Mouse (Mus musculus) splenic B cell, adult 2 months (primary cell): ENCODE data around the gene Rnpep.
"Not testable (repeated sequence)": the region's sequence is repeated elsewhere in the genome, so short reads cannot be mapped to it uniquely, and the experiment has no call there.

Experiments
- DNase-seq: peaks from one replicate; pipeline ENCODE4 v3.0.0-alpha.2; 2011; ENCODE audit warnings: low read depth, low spot score
- H3K27me3 ChIP-seq: 2 replicates; pipeline ENCODE4 v1.6.1; 2012; ENCODE audit warnings: mild to moderate bottlenecking, low read length, moderate library complexity, mixed read lengths; ENCODE audit not compliant: control insufficient read depth, poor library complexity, insufficient read depth, severe bottlenecking
- H3K36me3 ChIP-seq: 2 replicates; pipeline ENCODE4 v1.6.1; 2012; ENCODE audit warnings: mild to moderate bottlenecking, low read length, moderate library complexity, mixed read lengths; ENCODE audit not compliant: control insufficient read depth, poor library complexity, insufficient read depth, severe bottlenecking

The Rnpep gene

GRCm38 (mm10) chr1:135237131-135237851 lies 46.6 kb downstream of the Rnpep start:
- DNase-seq, result no peak
- H3K27me3 ChIP-seq, result no peaks in the 10 kb centered on the region
- H3K36me3 ChIP-seq, result no peaks in the 10 kb centered on the region

- no peak for DNase-seq
- Histone ChIP-seq H3K36me3 (no peaks in the 10 kb centered on the region), H3K27me3 (no peaks in the 10 kb centered on the region)
These were observed 49.1 kb downstream of the Rnpep start for GRCm38 (mm10) chr1:135234771-135235170.

- no peak for DNase-seq
- H3K27me3 ChIP-seq, result no peaks in the 10 kb centered on the region
- no peaks in the 10 kb centered on the region for H3K36me3 ChIP-seq
These were observed 49.9 kb downstream of the Rnpep start for GRCm38 (mm10) chr1:135233961-135234360.

GRCm38 (mm10) chr1:135231878-135232277 lies 52.0 kb downstream of the Rnpep start:
- H3K36me3 ChIP-seq, H3K27me3 ChIP-seq, DNase-seq: not testable (repeated sequence)

GRCm38 (mm10) chr1:135227339-135227950 lies 56.4 kb downstream of the Rnpep start:
- Histone ChIP-seq H3K27me3 (no peaks in the 10 kb centered on the region), H3K36me3 (no peaks in the 10 kb centered on the region)
- DNase-seq, result no peak

GRCm38 (mm10) chr1:135224981-135225604 lies 58.8 kb downstream of the Rnpep start:
- Histone ChIP-seq H3K36me3 (no peaks in the 10 kb centered on the region), H3K27me3 (no peaks in the 10 kb centered on the region)
- DNase-seq, result no peak

GRCm38 (mm10) chr1:135224147-135224546 lies 59.7 kb downstream of the Rnpep start:
- H3K27me3 ChIP-seq, result no peaks in the 10 kb centered on the region
- no peaks in the 10 kb centered on the region for H3K36me3 ChIP-seq
- DNase-seq, result peak; percentile 8

- Histone ChIP-seq H3K36me3 (no peaks in the 10 kb centered on the region), H3K27me3 (no peaks in the 10 kb centered on the region)
- no peak for DNase-seq
These were observed 66.2 kb downstream of the Rnpep start for GRCm38 (mm10) chr1:135217607-135218233.

- DNase-seq, result no peak
- H3K27me3 ChIP-seq, result no peaks in the 10 kb centered on the region
- no peaks in the 10 kb centered on the region for H3K36me3 ChIP-seq
These were observed 69.9 kb downstream of the Rnpep start for GRCm38 (mm10) chr1:135213772-135214640.
